Mouse (Mus musculus) monocyte, adult 5-6 weeks (primary cell): ENCODE results near the gene Nlrc5. TPM values are rescaled to one million over a fixed set of nuclear protein-coding genes. Genes with fewer than 3 reads are reported as not detected.
A peak's percentile ranks its signal among the peaks of the same experiment; 100 is the strongest.
"Not testable (repeated sequence)": the region's sequence is repeated elsewhere in the genome, so short reads cannot be mapped to it uniquely, and the experiment has no call there.

Experiments
- ATAC-seq: fragments of 153-309, 156-312 bp; replicated peaks from 2 replicates; pipeline ENCODE4 v1.8.0; 2017; ENCODE audit warnings: mild to moderate bottlenecking; ENCODE audit not compliant: low TSS enrichment, insufficient number of reproducible peaks, severe bottlenecking, poor library complexity, low FRiP score
- total RNA-seq: library from RNA; stranded (forward); fragments of 200-1000, 200-491, 200-594 nt; gene quantifications from 3 replicates; pipeline ENCODE4 v1.2.3, GENCODE M21; 2017

Gene Nlrc5
- total RNA-seq: 77.4 to 130 TPM (median 92.6 TPM) in 3 replicates

DNA sequence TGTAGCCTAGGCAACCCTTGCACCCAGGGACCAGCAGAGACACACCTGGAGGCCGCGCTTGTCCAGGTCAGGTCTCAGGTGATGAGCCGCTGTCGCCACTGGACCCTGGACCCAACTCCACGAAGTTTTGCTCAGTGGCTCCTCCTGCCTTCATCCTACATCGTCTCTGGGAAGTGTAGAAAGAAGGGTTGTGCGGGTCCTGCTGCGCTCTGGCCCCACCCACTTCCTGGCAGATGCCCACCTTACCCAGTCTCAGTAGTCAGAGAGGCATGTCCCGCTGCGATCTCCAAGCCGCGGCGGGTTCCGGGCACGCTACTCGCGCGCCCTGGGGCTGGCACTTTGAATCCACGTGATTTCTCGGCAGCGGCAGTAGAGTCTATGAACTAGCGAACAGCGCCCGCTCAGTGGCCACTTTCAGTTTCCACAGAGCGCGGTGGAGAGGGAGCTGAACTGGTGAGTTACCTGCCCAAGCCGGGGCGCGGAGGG, at the start of gene Nlrc5:
TSS of gene Nlrc5 (plus strand) at position 376 of the 486 bp plus-strand sequence.
- ATAC-seq: peak; percentile 88

DNA sequence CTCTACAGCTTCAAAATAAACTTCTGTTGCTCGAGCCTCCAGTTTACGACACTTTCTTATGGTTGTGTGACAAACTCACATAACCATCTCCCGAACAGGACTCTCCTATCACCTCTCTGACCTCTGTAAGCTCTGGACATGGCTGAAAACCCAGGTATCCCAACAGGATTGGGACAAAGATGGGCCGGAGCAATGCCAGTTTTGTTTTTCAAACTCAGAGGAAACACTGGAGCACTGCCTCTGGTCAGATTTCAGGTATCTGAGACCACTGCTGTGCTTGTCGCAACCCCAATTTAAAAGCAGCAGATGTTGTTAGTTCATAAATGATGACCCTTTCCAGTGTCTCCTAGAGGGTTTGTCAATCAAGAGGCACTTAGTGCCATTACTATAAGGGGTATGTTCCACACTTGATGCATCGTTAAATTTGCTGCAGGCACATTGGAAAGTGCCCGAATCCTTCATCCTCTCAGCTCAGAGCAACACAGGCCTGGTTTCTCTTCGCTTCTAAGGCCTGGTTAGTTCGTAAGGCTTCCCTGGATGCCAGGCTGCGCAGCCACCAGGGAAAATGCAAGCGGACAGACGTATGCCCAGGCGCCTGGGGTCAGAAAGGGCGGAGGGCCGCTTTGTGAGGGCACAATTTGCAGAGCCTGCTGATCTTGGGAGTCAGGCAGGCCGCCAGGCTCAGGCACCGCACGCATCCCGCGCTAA, 48.5 kb upstream of the Nlrc5 start:
- no peak; the same call in 1 of the 2 replicates for ATAC-seq

DNA sequence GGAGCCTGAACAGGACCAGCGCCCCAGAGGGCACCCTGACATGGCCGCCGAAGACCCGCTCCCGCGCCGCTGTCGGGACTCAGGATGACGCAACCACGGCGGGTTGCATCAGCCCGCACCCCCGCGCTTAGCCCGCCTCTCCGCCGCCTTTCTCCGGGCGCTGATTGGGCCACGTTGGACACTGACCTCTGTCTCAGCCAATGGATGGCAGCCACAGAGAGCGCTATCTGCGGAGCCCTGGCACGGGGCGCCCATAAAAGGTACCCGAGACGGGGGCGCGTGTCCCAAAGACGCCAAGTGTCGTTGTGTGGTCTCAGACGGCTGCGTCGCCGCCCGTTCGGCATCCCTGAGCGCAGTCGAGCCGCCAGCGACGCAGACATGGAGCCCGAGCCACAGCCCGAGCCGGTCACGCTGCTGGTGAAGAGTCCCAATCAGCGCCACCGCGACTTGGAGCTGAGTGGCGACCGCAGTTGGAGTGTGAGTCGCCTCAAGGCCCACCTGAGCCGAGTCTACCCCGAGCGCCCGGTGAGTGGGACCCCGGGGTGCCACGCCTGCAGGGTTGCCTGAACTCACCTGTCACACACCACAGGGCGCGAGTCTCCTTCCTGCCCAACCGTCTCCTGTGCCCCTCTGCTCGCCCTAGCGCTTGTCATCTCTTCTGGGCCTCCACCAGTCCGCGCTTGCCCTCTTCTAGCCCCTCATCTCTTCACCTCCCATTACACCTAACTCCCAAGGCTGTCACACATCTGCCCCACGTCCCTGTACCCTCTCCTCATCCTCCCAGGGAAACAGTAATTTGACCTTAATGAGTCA, 47.7 kb upstream of the Nlrc5 start, which contains the start of gene Herpud1:
TSS of gene Herpud1 (plus strand) at position 225 of the 813 bp plus-strand sequence.
- ATAC-seq: peak; percentile 77

DNA sequence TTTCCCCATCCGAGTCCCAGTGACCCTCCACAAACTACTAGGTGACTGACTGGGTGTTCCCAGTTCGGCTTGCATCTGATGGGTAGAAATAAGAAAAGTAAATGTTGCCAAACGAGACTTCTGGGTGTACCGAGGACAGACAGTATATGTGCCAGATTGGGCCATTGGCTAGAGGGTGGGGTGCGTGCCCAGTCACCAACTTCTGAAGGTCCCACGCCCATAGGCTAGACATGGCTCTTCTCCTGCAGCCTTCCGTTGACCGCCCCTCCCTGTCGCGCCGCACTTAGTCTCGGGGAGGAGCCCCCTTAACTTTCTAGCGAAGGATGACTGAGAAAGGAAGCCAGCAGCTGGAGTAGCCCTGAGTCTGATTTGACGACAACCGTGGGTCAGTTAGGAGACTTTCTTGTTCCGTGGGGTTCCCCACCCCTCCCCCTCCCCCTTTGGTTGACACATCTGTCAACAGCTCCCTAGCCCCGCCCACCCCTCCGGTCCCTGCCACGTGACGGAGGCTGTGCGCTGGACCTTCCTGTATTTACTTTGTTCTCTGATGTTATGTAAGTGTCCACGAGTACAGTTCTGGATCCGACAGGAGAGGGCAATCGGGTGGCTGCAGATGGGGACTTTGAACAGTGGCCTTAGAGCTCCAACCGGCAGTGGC, 47.0 kb upstream of the Nlrc5 start:
- ATAC-seq: peak; percentile 79

DNA sequence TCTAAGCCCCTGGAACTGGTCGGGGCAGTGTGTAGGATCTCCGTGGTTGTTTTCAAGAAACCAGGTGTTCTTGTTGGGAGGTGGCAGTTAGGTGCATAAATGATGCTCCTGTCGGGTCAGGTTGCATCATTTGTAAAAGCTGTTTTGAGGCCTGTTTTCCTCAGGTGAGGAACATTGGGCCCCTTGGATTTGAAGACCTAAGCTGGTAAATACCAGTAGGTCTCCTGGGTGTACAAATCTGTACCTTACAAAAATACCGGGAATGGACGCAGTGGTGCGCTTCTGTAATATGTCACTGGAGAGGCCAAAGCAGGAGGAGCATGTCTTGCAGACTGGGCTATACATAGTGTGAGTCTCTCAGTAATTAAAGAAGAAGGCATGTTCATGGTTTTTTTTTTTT, 46.4 kb upstream of the Nlrc5 start:
- no peak for ATAC-seq

DNA sequence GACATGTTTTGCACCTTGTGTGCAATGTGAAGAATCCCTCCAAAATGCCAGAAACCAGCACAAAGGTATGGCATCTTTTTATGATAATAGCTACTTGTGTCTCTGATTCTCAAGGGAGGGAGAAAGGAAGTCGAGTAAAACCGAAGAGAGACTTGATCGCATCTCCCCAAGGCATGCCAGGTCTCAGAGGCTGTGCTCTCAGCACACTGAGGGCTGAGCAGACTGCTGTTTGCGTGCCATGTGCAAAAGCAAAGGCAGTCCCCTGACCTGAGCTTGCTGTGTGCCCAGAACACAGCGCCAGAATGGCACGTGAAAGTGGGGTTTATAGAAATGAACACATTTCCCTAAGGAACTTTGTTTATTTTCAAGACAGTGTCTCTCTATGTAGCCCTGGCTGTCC, 44.6 kb upstream of the Nlrc5 start:
- no peak for ATAC-seq

DNA sequence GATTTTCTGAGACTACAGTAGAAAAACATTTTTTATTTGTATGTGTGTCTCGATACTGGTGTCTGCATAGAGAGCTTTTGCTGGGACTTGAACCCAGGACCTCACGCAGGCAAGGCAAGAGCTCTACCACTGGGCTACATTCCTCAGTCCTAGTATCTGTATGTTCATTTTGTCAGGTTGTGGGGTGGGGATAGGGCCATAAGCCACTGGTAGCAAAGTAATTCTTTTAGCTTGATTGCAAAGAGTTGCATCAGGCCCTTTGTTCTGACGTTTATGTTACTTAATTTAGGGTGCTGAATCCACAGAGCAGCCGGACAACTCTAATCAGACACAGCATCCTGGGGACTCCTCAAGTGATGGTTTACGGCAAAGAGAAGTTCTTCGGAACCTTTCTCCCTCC, 43.7 kb upstream of the Nlrc5 start:
- no peak for ATAC-seq

DNA sequence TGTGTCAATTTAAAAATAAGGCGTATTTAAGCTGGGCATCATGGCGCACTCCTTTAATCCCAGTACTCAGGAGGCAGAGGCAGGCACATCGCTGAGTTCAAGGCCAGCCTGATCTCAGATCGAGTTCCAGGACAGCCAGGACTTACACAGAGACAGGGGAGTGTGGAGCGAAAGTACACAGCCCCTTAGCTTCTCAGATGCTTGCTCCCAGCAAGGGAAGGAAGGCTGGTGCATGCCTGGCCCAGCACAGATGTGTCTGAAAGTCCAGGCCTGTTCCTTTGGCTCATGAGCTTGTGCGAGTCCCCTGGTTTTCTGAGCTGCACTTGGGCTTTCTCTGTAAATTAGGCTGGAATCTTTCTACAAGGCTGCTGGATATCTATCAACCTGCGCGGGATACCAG, 43.2 kb upstream of the Nlrc5 start:
- no peak for ATAC-seq

DNA sequence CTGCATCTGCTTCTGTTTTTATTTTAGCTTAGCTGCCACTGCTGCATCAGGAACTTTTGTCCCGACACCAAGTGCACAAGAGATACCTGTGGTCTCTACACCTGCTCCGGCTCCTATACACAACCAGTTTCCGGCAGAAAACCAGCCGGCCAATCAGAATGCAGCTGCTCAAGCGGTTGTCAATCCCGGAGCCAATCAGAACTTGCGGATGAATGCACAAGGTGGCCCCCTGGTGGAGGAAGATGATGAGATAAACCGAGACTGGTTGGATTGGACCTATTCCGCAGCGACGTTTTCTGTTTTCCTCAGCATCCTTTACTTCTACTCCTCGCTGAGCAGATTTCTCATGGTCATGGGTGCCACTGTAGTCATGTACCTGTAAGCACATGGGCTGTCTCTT, 42.0 kb upstream of the Nlrc5 start:
- 0 out of 2 replicates have a peak, but pooled peaks have one; percentile 37 for ATAC-seq

DNA sequence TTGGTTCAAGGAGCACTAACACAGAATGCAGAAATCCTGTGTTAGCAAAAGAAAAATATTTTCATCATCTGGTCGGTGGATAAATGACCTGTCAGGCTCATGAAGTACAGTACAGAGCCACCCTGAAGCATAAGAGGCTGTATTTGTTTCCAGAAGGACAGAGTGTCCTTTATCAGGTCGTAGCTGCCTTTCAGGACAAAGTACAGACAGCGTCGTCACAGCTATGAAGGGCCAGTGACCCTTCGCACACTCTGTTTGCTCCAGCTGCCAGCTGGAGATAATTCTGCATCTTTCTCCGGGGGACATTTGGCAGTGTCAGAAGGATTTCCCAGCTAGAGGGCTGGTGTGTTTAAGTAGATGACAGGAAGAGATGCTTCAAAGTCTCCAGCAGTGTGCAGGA, 41.5 kb upstream of the Nlrc5 start:
- no peak for ATAC-seq

DNA sequence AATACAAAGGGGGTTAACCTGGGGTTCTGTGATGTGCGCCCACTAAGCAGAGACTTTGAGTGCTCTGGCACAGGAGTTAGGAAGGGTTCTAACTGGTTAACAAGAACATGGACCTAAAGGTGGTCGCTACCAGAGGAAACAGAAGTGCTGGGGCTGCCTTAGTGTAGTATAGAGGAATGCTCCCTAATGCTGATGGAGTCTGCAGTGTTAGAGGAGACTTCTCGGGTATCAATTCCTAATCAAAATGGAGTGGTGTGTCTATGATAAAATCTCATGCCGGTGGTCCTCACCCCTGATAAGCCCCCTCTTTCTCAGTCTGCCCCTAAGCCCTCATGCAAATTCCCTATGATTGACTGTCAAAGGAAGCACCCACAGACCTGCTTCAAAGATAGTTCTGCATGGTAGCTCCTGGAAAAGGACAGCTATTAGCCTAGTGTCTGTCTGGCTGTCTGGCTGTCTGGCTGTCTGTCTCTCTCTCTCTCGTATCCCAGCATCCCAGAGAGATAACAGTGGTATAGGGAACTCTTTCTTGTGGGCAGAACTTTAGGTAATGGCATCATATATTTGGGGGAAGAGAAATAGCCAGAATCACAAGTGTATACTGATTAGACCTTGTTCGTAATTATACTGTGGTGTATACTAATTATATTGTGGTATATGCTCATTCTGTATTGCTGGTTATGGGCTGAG, 38.2 kb upstream of the Nlrc5 start:
- no peak for ATAC-seq

DNA sequence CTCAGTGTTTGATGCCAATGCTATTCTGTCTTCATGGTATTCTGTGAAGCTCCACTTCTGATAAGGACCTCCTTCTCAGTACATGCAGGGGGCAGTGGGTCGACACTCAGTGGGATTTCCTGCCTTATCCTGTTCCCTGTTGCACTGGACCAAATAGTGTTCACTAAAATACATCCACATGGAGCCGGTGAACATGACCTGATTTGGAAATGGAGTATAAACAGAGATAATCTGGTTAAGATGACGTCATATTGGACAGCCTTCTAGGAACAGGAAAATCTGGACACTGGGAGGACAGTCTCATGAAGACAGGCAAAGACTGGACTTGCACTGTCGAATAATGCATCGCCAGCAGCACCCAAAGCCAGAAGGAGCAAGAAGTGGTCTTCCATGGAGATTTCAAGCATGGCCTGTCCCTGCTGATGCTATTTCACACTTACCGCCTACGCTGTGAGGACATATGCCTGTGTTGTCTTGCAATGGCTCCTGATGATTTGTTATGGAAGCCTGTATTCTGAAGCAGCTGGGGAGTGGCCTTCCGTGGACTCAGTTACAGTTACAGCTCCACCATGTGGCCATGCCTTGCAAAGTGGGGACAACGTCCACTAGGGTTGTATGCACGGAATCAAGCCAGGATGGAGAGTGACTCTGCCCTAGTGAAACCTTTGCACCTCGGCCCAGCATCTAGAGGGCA, 37.0 kb upstream of the Nlrc5 start:
- peak; percentile 71 for ATAC-seq

DNA sequence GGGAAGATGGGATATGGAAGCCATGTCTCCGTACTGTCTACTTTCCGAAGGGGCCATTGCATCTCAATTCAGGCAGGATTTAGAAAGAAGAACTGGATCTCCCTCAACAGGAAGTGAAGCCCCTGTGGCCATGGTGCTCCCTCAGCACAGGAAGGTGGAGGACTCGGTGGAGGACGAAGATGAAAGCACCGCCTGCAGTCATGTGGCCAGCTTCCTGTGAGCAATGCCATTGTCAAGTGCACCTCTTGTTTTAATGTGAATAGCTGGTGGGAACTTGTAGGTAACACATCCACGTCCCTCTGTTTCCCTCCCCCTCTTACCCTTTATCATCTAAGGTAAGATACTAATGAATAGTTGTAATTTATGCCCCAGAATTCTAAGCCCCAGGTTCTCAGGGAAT, 35.6 kb upstream of the Nlrc5 start:
- ATAC-seq: no peak

DNA sequence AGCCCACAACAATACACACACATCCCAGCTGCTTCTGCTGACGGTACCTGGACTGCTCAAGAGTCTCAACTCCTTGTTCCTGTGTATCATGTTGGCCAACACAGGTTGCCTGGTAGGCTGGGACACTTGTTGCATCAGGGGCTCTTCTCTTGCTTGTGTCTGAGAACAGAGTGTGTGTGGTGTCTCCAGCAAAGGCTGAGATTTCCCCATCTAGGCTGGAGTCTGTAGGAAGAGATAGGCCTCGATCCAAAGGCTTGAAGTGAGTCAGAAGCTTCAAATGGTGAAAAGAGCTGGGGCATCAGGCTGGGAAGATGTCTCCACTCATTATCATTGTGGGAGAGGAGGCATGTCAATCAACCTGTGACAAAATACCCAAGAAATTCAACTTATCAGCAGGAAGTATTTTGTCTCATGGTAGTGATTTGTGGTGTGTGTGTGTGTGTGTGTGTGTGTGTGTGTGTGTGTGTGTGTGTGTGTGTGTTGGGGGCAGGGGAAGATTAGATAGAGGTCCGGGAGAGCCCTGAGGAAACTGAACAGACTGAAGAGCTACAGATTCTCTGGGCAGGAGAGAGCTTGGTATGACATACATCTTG, 34.7 kb upstream of the Nlrc5 start:
- ATAC-seq: no peak

DNA sequence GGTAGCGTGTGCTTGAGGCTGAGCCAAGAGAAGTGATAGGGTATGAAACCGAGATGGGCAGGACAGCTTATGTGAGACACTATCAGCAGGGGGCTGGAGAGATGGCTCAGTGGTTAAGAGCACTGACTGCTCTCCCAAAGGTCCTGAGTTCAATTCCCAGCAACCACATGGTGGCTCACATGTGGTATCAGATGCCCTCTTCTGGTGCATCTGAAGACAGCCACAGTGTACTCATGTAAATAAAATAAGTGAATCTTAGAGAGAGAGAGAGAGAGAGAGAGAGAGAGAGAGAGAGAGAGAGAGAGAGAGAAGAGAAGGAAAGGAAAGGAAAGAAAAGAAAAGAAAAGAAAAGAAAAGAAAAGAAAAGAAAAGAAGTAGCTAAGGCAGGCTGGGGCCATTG, 34.2 kb upstream of the Nlrc5 start:
- ATAC-seq: not testable (repeated sequence)

DNA sequence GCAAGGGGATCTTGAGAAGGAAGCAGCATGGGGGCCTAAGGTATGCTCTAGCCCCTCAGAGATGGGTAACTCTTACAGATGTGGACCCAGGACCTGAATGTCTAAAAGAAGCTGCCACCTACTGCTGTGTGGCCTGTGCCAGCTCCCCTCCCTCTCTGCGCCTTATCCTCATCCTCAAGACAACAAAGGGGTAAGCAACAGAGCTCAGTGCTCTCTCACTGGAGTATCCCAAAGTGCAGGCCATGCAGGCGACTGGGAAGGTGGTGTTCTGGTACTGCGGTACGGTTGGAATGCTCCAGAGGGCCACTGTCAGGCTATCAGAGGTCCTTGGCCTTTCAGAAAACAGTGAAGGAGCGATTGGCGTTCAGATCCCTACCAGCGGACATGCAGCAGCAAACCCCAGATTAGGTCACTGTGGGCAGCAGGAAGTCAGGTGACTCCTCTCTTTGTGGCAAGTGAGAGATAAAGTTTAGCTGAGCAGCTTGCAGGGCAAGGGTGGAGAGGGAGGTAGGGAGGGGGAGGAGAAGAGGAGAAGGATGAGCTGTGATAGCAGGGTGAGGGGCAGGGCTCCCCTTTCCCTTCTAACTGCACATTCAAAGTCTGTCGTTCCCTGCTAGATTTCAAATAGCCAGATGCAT, 25.6 kb upstream of the Nlrc5 start:
- ATAC-seq: no peak

DNA sequence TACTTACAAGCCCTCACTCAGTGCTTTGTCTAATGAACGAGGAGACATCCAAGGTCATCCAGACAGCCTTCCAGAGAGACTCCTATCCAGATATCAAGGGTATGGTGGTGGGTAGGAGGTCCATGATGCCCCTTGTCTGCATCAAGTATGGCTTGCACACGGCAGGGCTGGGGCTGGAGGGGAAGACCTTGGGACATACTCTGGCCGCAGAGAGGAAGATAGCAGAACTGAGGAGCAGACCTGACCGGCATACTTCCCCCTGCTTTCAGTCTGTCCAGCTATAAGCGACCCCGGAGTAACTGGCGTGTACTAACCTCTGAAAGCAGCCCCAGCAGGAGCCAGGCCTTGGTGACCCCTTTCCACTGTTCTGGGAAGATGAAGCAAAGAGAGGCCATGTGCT, 24.6 kb upstream of the Nlrc5 start:
- ATAC-seq: no peak

DNA sequence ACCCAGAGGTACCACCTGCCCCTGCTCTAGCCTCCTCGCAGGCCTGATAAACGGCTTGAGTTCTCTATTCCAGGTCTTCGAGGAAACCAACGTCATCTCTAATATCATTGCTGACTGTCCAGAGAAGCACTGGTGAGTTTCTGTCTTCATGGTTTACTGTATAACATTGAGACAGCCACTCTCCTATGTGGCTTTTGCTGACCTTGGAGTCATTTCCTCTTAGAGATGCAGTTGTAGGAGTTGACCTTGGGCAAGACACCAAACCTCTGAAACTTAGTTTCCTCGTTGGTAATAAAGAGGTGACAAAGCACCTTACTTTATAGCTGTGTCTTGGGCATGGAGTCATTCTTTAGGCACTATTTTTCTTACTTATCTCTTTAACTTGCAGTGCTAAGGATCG, 21.6 kb upstream of the Nlrc5 start:
- ATAC-seq: no peak
